Mouse (Mus musculus) ES-Bruce4 (cell line): ENCODE data around the gene Slc39a11. TPM values are rescaled to one million over a fixed set of nuclear protein-coding genes. Genes with fewer than 3 reads are reported as not detected.

Experiments used
- H3K27ac ChIP-seq: 2 replicates; pipeline ENCODE4 v1.5.1; 2012; ENCODE audit warnings: low read length, inconsistent platforms; ENCODE audit not compliant: insufficient read depth
- H3K27me3 ChIP-seq: 2 replicates; pipeline ENCODE4 v1.6.1; 2012; ENCODE audit warnings: mild to moderate bottlenecking, low read length, inconsistent platforms; ENCODE audit not compliant: control insufficient read depth, poor library complexity, insufficient read depth, severe bottlenecking
- H3K36me3 ChIP-seq: 2 replicates; pipeline ENCODE4 v1.6.1; 2012; ENCODE audit warnings: inconsistent platforms, mild to moderate bottlenecking, low read length, moderate library complexity; ENCODE audit not compliant: control insufficient read depth, poor library complexity, insufficient read depth, severe bottlenecking
- H3K4me1 ChIP-seq: one replicate; pipeline ENCODE4 v1.8.1; 2011; ENCODE audit warnings: low read length; ENCODE audit not compliant: control insufficient read depth, insufficient read depth
- H3K4me3 ChIP-seq: 2 replicates; pipeline ENCODE4 v1.5.1; 2011; ENCODE audit warnings: low read depth, mild to moderate bottlenecking, low read length
- H3K9ac ChIP-seq: 2 replicates; pipeline ENCODE4 v1.6.1; 2012; ENCODE audit warnings: low read depth, mild to moderate bottlenecking, inconsistent platforms; ENCODE audit not compliant: poor library complexity, severe bottlenecking
- H3K9me3 ChIP-seq: replicated peaks from 2 replicates; pipeline ENCODE4 v1.6.1; 2012; ENCODE audit warnings: mild to moderate bottlenecking, low read length, inconsistent platforms; ENCODE audit not compliant: control insufficient read depth, poor library complexity, insufficient read depth, severe bottlenecking
- CTCF ChIP-seq: IDR thresholded peaks from one replicate; pipeline ENCODE4 v1.8.1; 2011; ENCODE audit warnings: low read depth, low read length
- EP300 ChIP-seq: IDR thresholded peaks from 2 replicates; pipeline ENCODE4 v1.6.1; 2011; ENCODE audit warnings: low read depth, low read length; ENCODE audit not compliant: insufficient read depth
- POLR2A ChIP-seq: IDR thresholded peaks from one replicate; pipeline ENCODE4 v1.8.1; 2011; ENCODE audit warnings: low read length; ENCODE audit not compliant: insufficient read depth
- polyA plus RNA-seq: library from polyadenylated mRNA; stranded (reverse); fragments of >200 nt; gene quantifications from 2 replicates; pipeline ENCODE4 v1.2.4, GENCODE M21; 2011; ENCODE audit warnings: low read depth; ENCODE audit not compliant: missing spikeins, insufficient read depth, insufficient read length

The Slc39a11 gene
- polyA plus RNA-seq, 1 experiment, result 7.4 TPM

- no peaks in the 10 kb centered on the region for H3K36me3 ChIP-seq
- no peak overlapping the region for H3K9ac ChIP-seq
- H3K9me3 ChIP-seq, result no peaks in the 10 kb centered on the region
- TF ChIP-seq POLR2A (no peak), EP300 (no peak), CTCF (no peak)
- H3K4me3 ChIP-seq, result no peak overlapping the region
- H3K27ac ChIP-seq, result no peak overlapping the region
- H3K4me1 ChIP-seq, result no peaks in the 10 kb centered on the region
- H3K27me3 ChIP-seq, result no peaks in the 10 kb centered on the region
These were observed 398.7 kb downstream of the Slc39a11 start for GRCm38 (mm10) chr11:113251172-113251571.

- H3K9ac ChIP-seq, result no peak overlapping the region
- no peak overlapping the region for H3K27ac ChIP-seq
- TF ChIP-seq CTCF (no peak), POLR2A (no peak), EP300 (no peak)
- H3K36me3 ChIP-seq, result no peaks in the 10 kb centered on the region
- no peaks in the 10 kb centered on the region for H3K27me3 ChIP-seq
- no peak overlapping the region for H3K4me3 ChIP-seq
- H3K9me3 ChIP-seq, result no peaks in the 10 kb centered on the region
- no peaks in the 10 kb centered on the region for H3K4me1 ChIP-seq
These were observed 403.4 kb downstream of the Slc39a11 start for GRCm38 (mm10) chr11:113246475-113246874.

GRCm38 (mm10) chr11:113245666-113246065, 404.2 kb downstream of the Slc39a11 start:
- H3K4me1 ChIP-seq, result no peaks in the 10 kb centered on the region
- no peaks in the 10 kb centered on the region for H3K27me3 ChIP-seq
- TF ChIP-seq EP300 (no peak), CTCF (no peak)
- H3K9ac ChIP-seq, result no peak overlapping the region
- H3K36me3 ChIP-seq, result no peaks in the 10 kb centered on the region
- no peaks in the 10 kb centered on the region for H3K9me3 ChIP-seq
- H3K27ac ChIP-seq, result no peak overlapping the region
- no peak overlapping the region for H3K4me3 ChIP-seq

- H3K4me1 ChIP-seq, result no peaks in the 10 kb centered on the region
- H3K36me3 ChIP-seq, result no peaks in the 10 kb centered on the region
- H3K27me3 ChIP-seq, result no peaks in the 10 kb centered on the region
- H3K27ac ChIP-seq, result no peak overlapping the region
- TF ChIP-seq CTCF (no peak), POLR2A (no peak), EP300 (no peak)
- H3K9ac ChIP-seq, result no peak overlapping the region
- H3K4me3 ChIP-seq, result no peak overlapping the region
- H3K9me3 ChIP-seq, result no peaks in the 10 kb centered on the region
These were observed 415.4 kb downstream of the Slc39a11 start for GRCm38 (mm10) chr11:113234432-113234831.

- Histone ChIP-seq H3K27me3 (no peaks in the 10 kb centered on the region), H3K9ac (no peak overlapping the region), H3K36me3 (no peaks in the 10 kb centered on the region), H3K9me3 (no peaks in the 10 kb centered on the region), H3K4me1 (no peaks in the 10 kb centered on the region), H3K4me3 (no peak overlapping the region), H3K27ac (no peak overlapping the region)
- TF ChIP-seq EP300 (peak; percentile 58; the same call in 1 of the 2 replicates), POLR2A (no peak)
These were observed 417.8 kb downstream of the Slc39a11 start for GRCm38 (mm10) chr11:113232049-113232448.

GRCm38 (mm10) chr11:113230410-113231132, 419.3 kb downstream of the Slc39a11 start:
- TF ChIP-seq CTCF, result no peak
- no peak for TF ChIP-seq EP300
- no peak overlapping the region for H3K27ac ChIP-seq
- no peaks in the 10 kb centered on the region for H3K27me3 ChIP-seq
- H3K9ac ChIP-seq, result no peak overlapping the region
- no peaks in the 10 kb centered on the region for H3K9me3 ChIP-seq
- H3K36me3 ChIP-seq, result no peaks in the 10 kb centered on the region
- no peak overlapping the region for H3K4me3 ChIP-seq
- no peaks in the 10 kb centered on the region for H3K4me1 ChIP-seq
